Mouse (Mus musculus) macrophage (primary cell): ENCODE measurements around the gene Dusp27. TPM values are rescaled to one million over a fixed set of nuclear protein-coding genes. Genes with fewer than 3 reads are reported as not detected.

Experiments used
- H3K27ac ChIP-seq: fragments of 350-480 bp; formaldehyde crosslinking; 2 replicates; pipeline ENCODE4 v1.9.0; 2021
- H3K36me3 ChIP-seq: fragments of 350-480 bp; formaldehyde crosslinking; 2 replicates; pipeline ENCODE4 v1.9.0; 2021; ENCODE audit errors: inconsistent target
- H3K4me3 ChIP-seq: fragments of 350-480 bp; formaldehyde crosslinking; 2 replicates; pipeline ENCODE4 v1.9.0; 2021; ENCODE audit errors: inconsistent target
- H3K79me2 ChIP-seq: fragments of 350-480 bp; formaldehyde crosslinking; 2 replicates; pipeline ENCODE4 v1.9.0; 2021; ENCODE audit errors: inconsistent target
- WGBS: methylation state at CpG from one replicate; pipeline ENCODE4 v1.1.7; 2026; ENCODE audit warnings: inconsistent platforms; ENCODE audit not compliant: missing documents; 5-methylcytosine and 5-hydroxymethylcytosine counted together
- polyA plus RNA-seq: library from polyadenylated mRNA; stranded (reverse); fragments of 250-400 nt; gene quantifications from 3 replicates; pipeline ENCODE4 v1.2.4, GENCODE M21; 2018; ENCODE audit warnings: inconsistent platforms
- total RNA-seq, 78 experiments: library from RNA; depleted of rRNA; stranded (reverse); fragments of 250-400 nt; gene quantifications; 1 replicate in 9 of 78; 2 replicates in 24 of 78; 3 replicates in 43 of 78; 4 replicates in 2 of 78; pipeline ENCODE4 v1.2.4; 2018; ENCODE audit warnings: inconsistent platforms in 56 of 78

The Dusp27 gene
- under 1 TPM in 8 of 26 experiments, not detected in 18; 0.13 to 0.35 (median 0.24) TPM for total RNA-seq (2018; cell fraction: chromatin; rRNA removed)
- under 1 TPM in 10 of 26 experiments, not detected in 16; 0.03 to 0.11 (median 0.04) TPM for total RNA-seq (2018; cell fraction: cytosol; rRNA removed)
- total RNA-seq (2018; cell fraction: nucleus; rRNA removed), result under 1 TPM in 5 of 26 experiments, not detected in 21; 0.12 to 0.20 (median 0.14) TPM
- 0.03 to 0.05 TPM in 2 of 3 replicates, not detected in the other for polyA plus RNA-seq

DNA sequence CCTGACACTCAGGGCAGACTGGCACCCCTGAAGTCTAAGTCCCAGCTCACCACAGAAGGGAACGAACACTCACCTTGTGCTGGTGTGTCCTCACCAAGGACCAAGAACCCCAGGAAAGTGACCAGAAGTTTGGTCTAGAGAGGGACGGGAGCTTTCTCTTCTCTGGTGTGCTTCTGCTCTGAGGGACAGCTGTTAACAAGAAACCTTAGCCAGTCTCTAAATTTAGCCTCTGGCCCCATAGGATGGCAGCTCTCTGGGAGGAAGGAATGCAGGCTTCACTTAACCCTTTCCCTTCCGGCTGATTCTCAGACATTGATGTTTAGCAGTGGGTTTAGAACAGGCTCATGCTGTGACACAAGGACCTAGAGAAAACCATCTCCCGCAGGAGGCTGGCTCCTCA lies at the start of gene Dusp27:
Dusp27 (minus strand) TSS at position 204 of the 400 bp plus-strand sequence.
- WGBS, result 88% methylated on average over 4 of the region's 4 CpGs

DNA sequence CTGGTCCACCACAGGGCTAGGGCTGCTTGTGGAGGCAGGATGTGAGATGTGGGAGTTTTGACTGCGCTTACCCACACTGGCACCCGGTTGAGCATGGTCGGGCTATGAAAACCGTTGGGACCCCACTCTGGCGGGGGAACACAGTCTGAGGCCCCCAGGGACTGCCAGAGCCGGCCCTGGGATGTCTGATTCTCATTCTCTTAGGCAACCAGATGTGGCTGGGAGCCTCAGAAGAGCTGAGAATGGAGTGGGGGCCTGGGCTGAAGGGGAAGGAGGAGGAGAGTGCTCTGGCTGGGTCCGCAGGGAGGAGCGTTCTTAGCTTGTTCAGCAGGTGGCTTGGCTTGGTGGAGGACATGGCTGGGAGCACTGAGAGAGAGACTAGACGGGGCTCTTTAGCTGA lies 45.9 kb upstream of the Dusp27 start:
- 93% methylated on average over 9 of the region's 9 CpGs for WGBS
- H3K36me3 ChIP-seq, result no peaks in the 10 kb centered on the region
- H3K27ac ChIP-seq, result no peak overlapping the region
- no peak overlapping the region for H3K4me3 ChIP-seq
- H3K79me2 ChIP-seq, result no peaks in the 10 kb centered on the region

More for the DNA sequence above, at the start of gene Dusp27:
- Histone ChIP-seq H3K4me3 (no peak within 1 kb of the TSS), H3K27ac (no peak within 1 kb of the TSS), H3K79me2 (no peaks in the 10 kb centered on the region), H3K36me3 (no peaks in the 10 kb centered on the region)

DNA sequence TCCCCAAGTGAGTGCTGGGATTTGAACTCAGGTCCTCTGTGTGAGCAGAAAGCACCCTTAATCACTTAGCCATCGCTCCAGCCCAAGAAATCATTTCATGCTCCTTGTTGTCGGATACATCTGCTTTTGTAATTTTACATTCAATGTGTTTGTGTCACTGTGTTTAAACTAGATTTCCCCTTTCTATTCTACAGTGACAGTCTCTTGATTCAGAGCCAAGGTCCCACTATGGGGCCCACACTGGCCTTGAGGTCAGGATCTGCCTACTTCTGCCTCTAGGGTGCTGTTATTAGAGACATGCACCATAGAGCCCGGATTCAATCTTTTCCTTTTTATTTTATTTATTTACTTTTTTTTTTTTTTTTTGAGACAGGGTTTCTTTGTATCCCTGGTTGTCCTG lies 45.3 kb upstream of the Dusp27 start:
- no peaks in the 10 kb centered on the region for H3K79me2 ChIP-seq
- H3K27ac ChIP-seq, result no peak overlapping the region
- H3K36me3 ChIP-seq, result no peaks in the 10 kb centered on the region
- WGBS, result 45% methylated on average over 3 of the region's 3 CpGs
- no peak overlapping the region for H3K4me3 ChIP-seq

DNA sequence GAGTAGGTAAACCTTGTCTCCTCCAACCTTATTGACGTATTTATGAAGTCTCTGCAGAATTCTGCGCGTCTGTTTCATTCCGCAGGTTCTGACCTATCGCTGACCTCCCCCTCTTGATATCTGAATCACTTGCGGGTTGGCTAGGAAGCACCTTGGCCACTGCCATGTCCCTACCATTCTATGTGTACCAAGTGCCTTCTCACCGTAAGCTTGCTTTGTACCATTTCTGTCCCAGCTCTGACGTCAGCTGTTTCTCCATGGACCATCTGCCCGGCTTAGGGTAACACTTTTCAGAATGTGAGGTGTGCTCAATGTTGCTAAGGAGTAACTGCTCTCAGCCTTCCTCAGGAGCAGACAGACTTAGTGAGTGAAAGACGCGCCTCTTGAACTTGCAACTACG lies 43.1 kb upstream of the Dusp27 start:
- no peaks in the 10 kb centered on the region for H3K36me3 ChIP-seq
- no peak overlapping the region for H3K27ac ChIP-seq
- 96% methylated on average over 12 of the region's 12 CpGs for WGBS
- no peaks in the 10 kb centered on the region for H3K79me2 ChIP-seq
- H3K4me3 ChIP-seq, result no peak overlapping the region

DNA sequence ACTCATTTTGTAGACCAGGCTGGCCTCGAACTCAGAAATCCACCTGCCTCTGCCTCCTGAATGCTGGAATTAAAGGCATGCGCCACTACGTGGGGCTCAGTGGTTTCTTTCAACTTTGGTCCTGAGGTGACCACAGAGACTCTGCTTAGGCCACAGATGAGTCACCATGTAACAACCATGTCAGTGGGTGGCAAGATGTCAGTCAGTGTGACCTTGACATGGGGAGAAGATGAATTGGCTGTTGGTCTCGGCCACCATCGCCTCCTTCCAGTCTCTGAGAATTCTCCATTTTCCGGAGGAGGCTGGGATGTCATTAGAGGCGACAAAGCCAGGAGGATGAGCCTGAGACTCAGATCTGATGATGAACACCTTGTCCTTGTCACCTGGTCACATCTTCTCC lies 42.0 kb upstream of the Dusp27 start:
- Histone ChIP-seq H3K27ac (no peak overlapping the region), H3K79me2 (no peaks in the 10 kb centered on the region), H3K36me3 (no peaks in the 10 kb centered on the region), H3K4me3 (no peak overlapping the region)
- WGBS, result 86% methylated on average over 7 of the region's 7 CpGs

DNA sequence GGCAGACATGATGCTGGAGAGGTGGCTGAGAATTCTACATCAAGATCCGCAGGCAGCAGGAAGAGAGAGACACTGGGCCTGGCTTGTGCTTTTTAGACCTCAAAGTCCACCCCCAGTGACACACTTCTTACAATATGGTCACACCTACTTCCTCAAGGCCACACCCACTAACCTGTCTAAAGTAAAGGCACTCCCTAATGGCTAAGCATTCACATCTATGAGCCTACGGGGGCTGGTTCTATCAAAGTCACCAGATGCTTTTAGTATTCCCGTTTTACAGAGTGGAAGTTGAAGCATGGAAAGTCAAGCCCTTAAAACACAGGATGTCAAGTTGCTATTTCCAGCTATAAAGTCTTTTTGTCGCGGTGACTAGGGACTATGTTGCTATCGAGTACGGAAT lies 40.3 kb upstream of the Dusp27 start:
- H3K4me3 ChIP-seq, result no peak overlapping the region
- no peaks in the 10 kb centered on the region for H3K79me2 ChIP-seq
- no peak overlapping the region for H3K27ac ChIP-seq
- H3K36me3 ChIP-seq, result no peaks in the 10 kb centered on the region
- 96% methylated on average over 7 of the region's 7 CpGs for WGBS

DNA sequence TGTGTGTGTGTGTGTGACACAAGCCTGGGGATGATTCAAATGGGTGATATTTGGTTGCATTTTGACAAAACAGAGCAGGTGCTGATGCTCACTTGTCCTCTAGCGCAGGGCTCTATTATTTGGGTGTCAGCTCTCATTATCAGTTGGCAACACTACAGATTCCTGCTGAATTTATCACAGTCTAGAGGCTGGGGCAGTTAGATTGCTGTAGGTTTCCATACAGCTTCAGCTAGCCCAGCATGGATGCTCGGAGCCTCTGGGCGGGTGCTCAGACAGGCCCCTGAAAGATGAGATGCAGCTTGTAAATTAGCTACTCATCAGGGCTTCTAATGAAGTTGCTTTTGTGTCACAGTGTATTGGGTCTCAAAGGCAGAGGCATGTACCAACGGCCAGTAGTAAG lies 39.7 kb upstream of the Dusp27 start:
- 96% methylated on average over 4 of the region's 4 CpGs for WGBS
- H3K27ac ChIP-seq, result no peak overlapping the region
- no peaks in the 10 kb centered on the region for H3K79me2 ChIP-seq
- H3K4me3 ChIP-seq, result no peak overlapping the region
- H3K36me3 ChIP-seq, result no peaks in the 10 kb centered on the region

DNA sequence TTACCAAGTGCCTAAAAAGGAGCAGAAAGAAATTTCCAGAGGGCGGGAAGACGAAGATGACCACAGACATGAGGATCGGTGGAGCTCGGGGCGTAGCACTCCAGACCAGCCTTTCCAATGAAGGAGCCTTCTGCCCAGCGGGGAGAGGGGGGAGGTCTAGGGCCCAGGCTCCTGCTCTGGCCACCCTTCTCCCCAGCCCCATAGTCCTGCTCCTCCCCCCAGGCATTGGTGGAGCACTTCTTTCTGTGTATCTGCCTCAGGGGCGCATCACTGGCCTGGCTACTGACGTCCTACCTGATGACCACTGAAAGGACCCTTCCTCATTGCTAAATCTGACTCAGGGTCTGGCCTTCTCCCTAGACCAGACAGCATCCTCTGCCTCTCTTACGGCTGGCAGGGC lies 37.4 kb upstream of the Dusp27 start:
- H3K79me2 ChIP-seq, result no peaks in the 10 kb centered on the region
- H3K36me3 ChIP-seq, result no peaks in the 10 kb centered on the region
- 95% methylated on average over 9 of the region's 9 CpGs for WGBS
- H3K27ac ChIP-seq, result no peak overlapping the region
- H3K4me3 ChIP-seq, result no peak overlapping the region

DNA sequence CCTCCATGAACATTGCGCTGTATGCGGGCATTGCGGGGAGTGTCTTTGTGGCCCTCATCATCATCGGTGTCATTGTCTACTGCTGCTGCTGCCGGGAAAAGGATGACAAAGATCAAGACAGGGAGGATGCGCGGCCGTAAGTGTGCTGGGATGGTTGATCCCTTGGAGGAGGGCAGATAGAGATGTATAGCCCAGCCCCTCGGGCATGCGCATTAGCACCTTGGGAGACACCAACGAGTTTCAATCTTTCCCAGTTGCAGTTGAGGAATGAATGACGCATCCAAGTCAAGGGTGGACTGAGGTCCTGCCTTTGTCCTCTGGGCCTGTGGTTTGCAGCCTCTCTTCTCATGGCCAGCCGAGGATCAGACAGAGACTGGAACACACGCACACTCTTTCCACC lies 36.9 kb upstream of the Dusp27 start:
- H3K79me2 ChIP-seq, result no peaks in the 10 kb centered on the region
- WGBS, result 93% methylated on average over 14 of the region's 14 CpGs
- H3K27ac ChIP-seq, result no peak overlapping the region
- H3K36me3 ChIP-seq, result no peaks in the 10 kb centered on the region
- no peak overlapping the region for H3K4me3 ChIP-seq

DNA sequence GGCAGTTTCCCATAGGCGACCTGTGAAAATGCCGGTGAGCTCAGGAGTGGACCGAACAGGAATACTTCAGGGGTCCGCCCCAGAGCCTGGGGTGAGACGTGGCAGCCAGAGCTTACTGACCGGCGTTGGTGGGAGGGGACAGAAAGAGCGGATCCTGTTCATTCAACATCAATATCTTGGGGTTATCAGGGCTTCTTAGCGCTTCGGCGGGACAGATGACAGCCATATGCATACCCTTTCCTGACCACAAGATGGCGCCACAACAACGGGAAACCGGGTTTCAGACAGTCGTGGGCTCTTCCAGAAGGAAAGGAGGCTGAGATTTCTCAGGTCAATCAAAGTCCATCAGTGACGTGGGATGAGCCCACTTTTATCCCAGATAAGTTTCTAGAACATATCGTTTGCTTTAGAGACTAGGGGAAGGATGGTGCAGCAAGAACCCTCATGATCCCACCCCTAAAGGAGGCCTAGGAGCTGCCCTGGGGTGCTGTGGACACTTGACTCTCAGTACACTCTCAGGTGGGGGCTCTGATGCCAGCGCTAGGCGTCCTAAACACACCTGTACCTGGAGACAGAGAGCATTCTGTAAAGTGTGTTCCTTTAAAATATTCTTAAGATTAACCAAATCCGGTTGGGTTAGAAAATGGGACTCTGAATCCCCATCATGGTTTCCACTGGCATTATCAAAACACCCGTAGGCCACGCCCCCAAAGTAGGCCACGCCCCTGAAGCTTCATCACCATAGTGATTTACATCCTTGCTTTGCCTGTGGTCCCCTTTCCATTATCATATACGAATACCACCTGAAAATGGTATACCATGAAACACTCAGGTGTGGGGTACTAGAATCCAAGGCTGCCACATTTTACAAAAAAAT lies 33.1 kb upstream of the Dusp27 start:
- Histone ChIP-seq H3K27ac (no peak overlapping the region), H3K79me2 (no peaks in the 10 kb centered on the region), H3K36me3 (no peaks in the 10 kb centered on the region), H3K4me3 (no peak overlapping the region)
- WGBS, result 19% methylated on average over 24 of the region's 24 CpGs

DNA sequence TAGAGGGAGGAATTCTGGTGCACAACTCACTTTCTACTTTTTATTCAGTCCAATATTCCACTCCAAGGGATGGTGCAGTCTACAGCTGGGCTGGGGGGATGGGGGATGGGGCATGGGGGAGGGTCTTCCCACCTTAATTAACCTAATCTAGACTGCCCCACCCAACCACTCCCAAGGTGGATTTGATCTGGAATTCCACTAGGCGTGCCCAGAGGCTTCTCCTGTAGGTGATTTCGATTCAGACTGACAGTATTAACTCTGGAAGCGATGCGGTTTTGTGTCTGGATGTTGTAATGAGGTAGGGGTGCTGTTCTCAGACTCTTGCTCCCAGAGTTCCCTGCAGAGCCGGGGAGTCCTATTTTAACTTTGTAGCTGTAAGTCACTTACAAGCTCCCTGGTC lies 32.4 kb upstream of the Dusp27 start:
- no peak overlapping the region for H3K4me3 ChIP-seq
- WGBS, result 50% methylated on average over 5 of the region's 5 CpGs
- no peak overlapping the region for H3K27ac ChIP-seq
- H3K36me3 ChIP-seq, result no peaks in the 10 kb centered on the region
- no peaks in the 10 kb centered on the region for H3K79me2 ChIP-seq

DNA sequence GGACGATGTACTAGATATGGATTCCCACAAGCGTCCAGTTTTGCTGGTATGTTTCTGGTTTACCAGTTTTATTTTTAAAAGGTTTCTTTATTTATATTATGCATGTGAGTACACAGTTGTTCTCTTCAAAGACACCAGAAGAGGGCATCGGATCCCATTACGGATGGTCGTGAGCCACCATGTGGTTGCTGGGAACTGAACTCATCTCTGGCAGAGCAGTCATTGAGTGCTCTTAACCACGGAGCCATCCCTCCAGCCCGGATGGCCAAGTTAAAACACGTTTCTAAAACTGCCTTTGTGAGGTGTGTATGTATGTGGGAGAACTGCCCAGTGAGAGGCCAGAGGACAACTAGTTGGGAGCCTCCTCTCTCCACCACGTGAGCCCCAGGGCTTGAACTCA lies 30.9 kb upstream of the Dusp27 start:
- Histone ChIP-seq H3K27ac (no peak overlapping the region), H3K36me3 (no peaks in the 10 kb centered on the region), H3K79me2 (no peaks in the 10 kb centered on the region), H3K4me3 (no peak overlapping the region)
- whole genome bisulfite sequencing, result 65% methylated on average over 9 of the region's 9 CpGs

DNA sequence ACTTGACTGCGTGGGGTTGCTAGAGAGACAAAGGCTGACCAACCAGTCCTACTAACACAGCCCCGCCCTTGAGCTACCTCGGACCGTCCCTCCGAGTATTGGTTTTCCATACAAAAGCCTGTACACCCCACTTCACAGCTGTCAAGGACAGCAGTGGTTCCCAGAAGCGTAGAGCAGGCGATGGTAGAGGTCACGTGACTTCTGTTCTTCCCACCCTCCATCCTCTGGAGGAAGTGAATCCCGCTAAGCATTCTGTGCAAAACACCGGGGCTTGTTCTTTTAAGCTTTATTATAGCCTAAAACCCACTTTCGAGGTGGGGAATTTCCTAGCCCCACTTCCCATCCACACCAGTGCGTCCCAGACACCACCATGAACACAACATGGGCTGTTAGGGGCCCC lies 30.0 kb upstream of the Dusp27 start:
- Histone ChIP-seq H3K36me3 (no peaks in the 10 kb centered on the region), H3K27ac (no peak overlapping the region), H3K4me3 (no peak overlapping the region), H3K79me2 (no peaks in the 10 kb centered on the region)
- WGBS, result 81% methylated on average over 12 of the region's 12 CpGs

DNA sequence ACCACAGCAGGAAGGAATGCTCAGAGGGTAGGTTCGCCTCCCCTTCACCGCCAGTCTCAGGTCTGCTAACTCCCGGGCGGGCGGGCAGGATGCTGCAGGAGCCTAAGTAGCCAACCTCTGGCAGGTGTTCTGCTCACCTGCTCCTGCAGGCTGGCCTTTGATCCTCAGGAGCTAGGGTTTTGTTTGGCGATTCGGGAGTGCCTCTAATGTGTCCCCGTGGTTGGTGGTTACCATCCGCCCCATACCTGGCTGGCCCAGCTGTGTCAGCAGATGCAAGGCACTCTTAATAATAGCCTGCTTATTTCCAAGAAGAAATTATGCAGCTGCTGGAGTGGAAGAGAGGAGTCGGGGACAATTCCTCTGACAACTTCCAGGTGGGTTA lies 27.4 kb upstream of the Dusp27 start:
- no peak overlapping the region for H3K27ac ChIP-seq
- 59% methylated on average over 10 of the region's 10 CpGs for WGBS
- no peak overlapping the region for H3K4me3 ChIP-seq
- no peaks in the 10 kb centered on the region for H3K79me2 ChIP-seq
- no peaks in the 10 kb centered on the region for H3K36me3 ChIP-seq
